Mouse (Mus musculus) cortical plate, adult 2 months (tissue): Measurements from ENCODE around the gene Ift172.

Source experiments
- CTCF ChIP-seq: fragments of 200-500 bp; IDR thresholded peaks from 2 replicates; pipeline ENCODE4 v1.5.1; 2011; ENCODE audit warnings: mild to moderate bottlenecking, control low read depth, low read length; ENCODE audit not compliant: insufficient read depth; ENCODE audit errors: extremely low read depth
- POLR2A ChIP-seq: fragments of 200-500 bp; IDR thresholded peaks from 2 replicates; pipeline ENCODE4 v1.6.1; 2011; ENCODE audit warnings: mild to moderate bottlenecking, low read length, control low read depth; ENCODE audit not compliant: insufficient read depth; ENCODE audit errors: extremely low read depth

- TF ChIP-seq POLR2A (peak; percentile 87), CTCF (no peak)
Measured at GRCm38 (mm10) chr5:31290521-31291360, at the start of gene Ift172.
